Mouse (Mus musculus) CH12.LX (cell line): ENCODE data around the gene Nasp. TPM values are rescaled to one million over a fixed set of nuclear protein-coding genes. Genes with fewer than 3 reads are reported as not detected.

Experiments used
- DNase-seq: peaks from one replicate; pipeline ENCODE4 v3.0.0-alpha.2; 2013; ENCODE audit errors: extremely low read depth
- H3K27ac ChIP-seq: 2 replicates; pipeline ENCODE4 v1.5.1; 2012; ENCODE audit warnings: low read depth, mild to moderate bottlenecking, control low read depth, moderate library complexity; ENCODE audit not compliant: insufficient read depth
- H3K27me3 ChIP-seq: replicated peaks from 2 replicates; pipeline ENCODE3; 2012; ENCODE audit warnings: inconsistent platforms
- H3K36me3 ChIP-seq, 2 experiments: replicated peaks in 1 of 2; 2 replicates each; pipeline versions ENCODE3 to v1.6.1; 2012; ENCODE audit warnings: inconsistent platforms in 1 of 2, low read length in 1 of 2, mild to moderate bottlenecking in 1 of 2, mixed read lengths in 1 of 2, moderate library complexity in 1 of 2; ENCODE audit not compliant: control insufficient read depth in 1 of 2, insufficient read depth in 1 of 2
- H3K4me1 ChIP-seq, 2 experiments: 2 replicates each; pipeline ENCODE4 v1.6.1; 2012; ENCODE audit warnings: inconsistent platforms in 1 of 2, moderate library complexity in 1 of 2; ENCODE audit not compliant: insufficient read depth in 2 of 2, control insufficient read depth in 1 of 2
- H3K4me2 ChIP-seq: 2 replicates; pipeline ENCODE4 v1.6.1; 2012; ENCODE audit warnings: low read depth, mild to moderate bottlenecking, control low read depth; ENCODE audit not compliant: poor library complexity, insufficient read depth, severe bottlenecking
- H3K4me3 ChIP-seq, 3 experiments: fragments of 150-350 bp in 1 of 3; sonication (generic) in 1 of 3; replicated peaks in 1 of 3; 2 replicates each; pipeline versions ENCODE3 to v1.5.1; 2011 to 2012; ENCODE audit warnings: low read depth in 2 of 3, low read length in 2 of 3, mild to moderate bottlenecking in 2 of 3, moderate library complexity in 2 of 3, control low read depth in 1 of 3, improper control_type of control experiment in 1 of 3, inconsistent platforms in 1 of 3, mixed read lengths in 1 of 3; ENCODE audit not compliant: poor library complexity in 1 of 3
- H3K79me2 ChIP-seq: replicated peaks from 2 replicates; pipeline ENCODE4 v1.6.1; 2012; ENCODE audit warnings: mild to moderate bottlenecking, moderate library complexity; ENCODE audit not compliant: control insufficient read depth, poor library complexity, insufficient read depth, severe bottlenecking; ENCODE audit errors: extremely low read depth
- H3K9ac ChIP-seq: 2 replicates; pipeline ENCODE4 v1.6.1; 2012; ENCODE audit warnings: low read depth, mild to moderate bottlenecking, control low read depth, moderate library complexity; ENCODE audit not compliant: insufficient read depth
- H3K9me3 ChIP-seq: replicated peaks from 2 replicates; pipeline ENCODE3; 2012; ENCODE audit warnings: low read length, inconsistent platforms, mixed read lengths
- CHD1 ChIP-seq: IDR thresholded peaks from 2 replicates; pipeline ENCODE4 v1.6.1; 2012; ENCODE audit warnings: low read depth, low read length, improper control_type of control experiment, inconsistent platforms
- E2F4 ChIP-seq: IDR thresholded peaks from 2 replicates; pipeline ENCODE4 v1.6.1; 2011; ENCODE audit warnings: low read depth, low read length, improper control_type of control experiment; ENCODE audit not compliant: insufficient replicate concordance
- ELF1 ChIP-seq: IDR thresholded peaks from 2 replicates; pipeline ENCODE4 v1.6.1; 2014; ENCODE audit warnings: low read depth, mild to moderate bottlenecking, inconsistent platforms, low read length, improper control_type of control experiment
- ETS1 ChIP-seq: conservative IDR thresholded peaks from 2 replicates; pipeline ENCODE4 v1.6.1; 2012; ENCODE audit warnings: low read depth, mild to moderate bottlenecking, inconsistent platforms, low read length, improper control_type of control experiment, moderate library complexity
- HCFC1 ChIP-seq: IDR thresholded peaks from 2 replicates; pipeline ENCODE4 v1.6.1; 2012; ENCODE audit warnings: low read depth, mild to moderate bottlenecking, inconsistent platforms, low read length, improper control_type of control experiment
- JUND ChIP-seq: conservative IDR thresholded peaks from 2 replicates; pipeline ENCODE4 v1.6.1; 2011; ENCODE audit warnings: low read depth, low read length, improper control_type of control experiment
- KAT2A ChIP-seq: IDR thresholded peaks from 2 replicates; pipeline ENCODE4 v1.6.1; 2012; ENCODE audit warnings: low read length, improper control_type of control experiment, inconsistent platforms; ENCODE audit not compliant: insufficient replicate concordance
- MAFK ChIP-seq: IDR thresholded peaks from 2 replicates; pipeline ENCODE4 v1.6.1; 2011; ENCODE audit warnings: low read length, improper control_type of control experiment; ENCODE audit not compliant: insufficient replicate concordance
- MAX ChIP-seq: IDR thresholded peaks from 2 replicates; pipeline ENCODE4 v1.6.1; 2011; ENCODE audit warnings: low read length, improper control_type of control experiment
- MXI1 ChIP-seq: IDR thresholded peaks from 2 replicates; pipeline ENCODE4 v1.6.1; 2011; ENCODE audit warnings: mild to moderate bottlenecking, low read depth, low read length, improper control_type of control experiment
- NRF1 ChIP-seq: IDR thresholded peaks from 2 replicates; pipeline ENCODE4 v1.6.1; 2014; ENCODE audit warnings: low read depth, mild to moderate bottlenecking, inconsistent platforms, low read length, improper control_type of control experiment, moderate library complexity
- PAX5 ChIP-seq: IDR thresholded peaks from 2 replicates; pipeline ENCODE4 v1.6.1; 2012; ENCODE audit warnings: low read length, inconsistent platforms, mixed read lengths
- SIN3A ChIP-seq: IDR thresholded peaks from 2 replicates; pipeline ENCODE4 v1.6.1; 2012; ENCODE audit warnings: low read length, improper control_type of control experiment, inconsistent platforms
- SMC3 ChIP-seq: IDR thresholded peaks from 2 replicates; pipeline ENCODE4 v1.6.1; 2011; ENCODE audit warnings: low read depth, low read length, improper control_type of control experiment
- USF1 ChIP-seq: IDR thresholded peaks from 2 replicates; pipeline ENCODE4 v1.6.1; 2014; ENCODE audit warnings: low read depth, mild to moderate bottlenecking, inconsistent platforms, low read length, improper control_type of control experiment
- ZKSCAN1 ChIP-seq: IDR thresholded peaks from 2 replicates; pipeline ENCODE4 v1.6.1; 2012; ENCODE audit warnings: low read depth, inconsistent platforms, low read length, improper control_type of control experiment, borderline replicate concordance
- dilution Hi-C: fragments of 300-500 bp; cut with MboI; formaldehyde crosslinking; loops from 2 replicates; pipeline ENCODE4 v1.14.3; 2020; ENCODE audit warnings: low sequenced_read_pairs; ENCODE audit not compliant: extremely low pct_unique_long_range_greater_than_20kb, extremely low pct_ligation_motif_present
- in situ Hi-C: fragments of 300-500 bp; cut with MboI; formaldehyde crosslinking; loops from 3 replicates; pipeline ENCODE4 v1.14.3; 2019; ENCODE audit warnings: low sequenced_read_pairs, low pct_ligation_motif_present, low pct_unique_long_range_greater_than_20kb, mixed read lengths
- polyA plus RNA-seq: library from polyadenylated mRNA; unstranded; fragments of >175 nt; gene quantifications from 2 replicates; pipeline ENCODE4 v1.2.1, GENCODE M21; 2012; ENCODE audit warnings: low read depth; ENCODE audit not compliant: insufficient read length
- total RNA-seq, 2 experiments: library from RNA; depleted of rRNA; stranded (reverse); fragments of 300-350 nt in 1 of 2; fragments of >200 nt in 1 of 2; gene quantifications; 2 replicates each; pipeline ENCODE4 v1.2.3; 2012 to 2014

The Nasp gene
- total and polyA plus RNA-seq, 3 experiments: 139 to 347 (median 308) TPM

- no peak for TF ChIP-seq JUND
Measured at GRCm38 (mm10) chr4:116650924-116651796, 23.4 kb upstream of the Nasp start, which contains the start of gene Akr1a1 (continued).

DNA sequence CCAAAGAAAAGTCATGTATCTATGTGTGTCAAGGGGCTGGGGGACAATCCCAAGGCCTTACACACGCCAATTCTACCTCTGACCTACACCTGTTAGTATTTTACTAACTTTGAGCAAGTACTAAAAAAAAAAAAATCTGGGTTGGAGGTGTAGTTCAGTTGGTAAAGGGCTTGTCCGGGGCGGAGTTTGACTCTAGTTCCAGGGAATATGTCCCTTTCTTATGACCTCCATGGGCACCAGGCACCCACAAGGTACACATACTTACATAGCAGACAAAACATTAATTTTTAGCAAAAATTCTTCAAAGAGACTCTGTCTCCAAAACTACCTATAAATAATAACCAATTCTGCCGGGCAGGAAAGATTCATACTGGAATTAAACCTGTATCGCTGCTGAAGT lies 22.6 kb upstream of the Nasp start:
- Histone ChIP-seq H3K9me3 (no peaks in the 10 kb centered on the region), H3K79me2 (peaks cover 58% of the 10 kb centered on the region), H3K4me2 (peak overlapping the region; percentile 79)
- dilution Hi-C loops: no loop called here
- TF ChIP-seq KAT2A: no peak
- no peak for TF ChIP-seq PAX5
- TF ChIP-seq MAFK: no peak
- TF ChIP-seq MAX: no peak
- TF ChIP-seq ETS1: no peak
- TF ChIP-seq ELF1: no peak
- no peak for TF ChIP-seq SIN3A
- TF ChIP-seq NRF1: no peak
- no peak for TF ChIP-seq ZKSCAN1
- TF ChIP-seq USF1: no peak
- TF ChIP-seq MXI1: no peak
- TF ChIP-seq, all 38 proteins: peak for 0
- Histone ChIP-seq H3K9ac (peak overlapping the region; percentile 82), H3K4me1 (peaks cover 0 to 52% of the 10 kb centered on the region in 2 experiments; a peak in 2 of 4 replicates), H3K4me3 (peak overlapping the region; percentile 59 to 91 (median 84)), H3K27ac (no peak overlapping the region), H3K36me3 (peaks cover 18 to 31% of the 10 kb centered on the region in 2 experiments), H3K27me3 (no peaks in the 10 kb centered on the region)
- no peak for DNase-seq
- in situ Hi-C loops: no loop called here

GRCm38 (mm10) chr4:116649411-116649810 lies 21.7 kb upstream of the Nasp start:
- Histone ChIP-seq H3K4me3 (peak overlapping the region; percentile 13 to 42 (median 24)), H3K4me2 (peak overlapping the region; percentile 79), H3K4me1 (peaks cover 0 to 49% of the 10 kb centered on the region in 2 experiments; a peak in 2 of 4 replicates), H3K9ac (peak overlapping the region; percentile 13; the same call in 1 of the 2 replicates), H3K79me2 (peaks cover 68% of the 10 kb centered on the region), H3K27ac (no peak overlapping the region), H3K9me3 (no peaks in the 10 kb centered on the region), H3K36me3 (peaks cover 22 to 40% of the 10 kb centered on the region in 2 experiments), H3K27me3 (no peaks in the 10 kb centered on the region)
- dilution Hi-C loops: no loop called here
- in situ Hi-C loops: no loop called here
- no peak for DNase-seq
- TF ChIP-seq MAFK (peak; percentile 40; the same call in 1 of the 2 replicates), HCFC1 (no peak), CHD1 (no peak), SMC3 (no peak), SIN3A (no peak), MAX (no peak), E2F4 (no peak)
